Mouse (Mus musculus) right cerebral cortex, postnatal 10 days (tissue): ENCODE measurements around the gene Rsl1.
A peak's percentile ranks its signal among the peaks of the same experiment; 100 is the strongest.
"Not testable (repeated sequence)": the region's sequence is repeated elsewhere in the genome, so short reads cannot be mapped to it uniquely, and the experiment has no call there.

Experiments used
- DNase-seq, 2 experiments: peaks; one replicate each; pipeline ENCODE4 v3.0.0; 2021; ENCODE audit warnings: low spot score in 2 of 2

The Rsl1 gene

GRCm38 (mm10) chr13:67172991-67173722 is at the start of gene Rsl1:
Gene Rsl1, plus strand, starts transcription at chr13:67173182.
- peak; percentile 82 to 84 for DNase-seq

DNA sequence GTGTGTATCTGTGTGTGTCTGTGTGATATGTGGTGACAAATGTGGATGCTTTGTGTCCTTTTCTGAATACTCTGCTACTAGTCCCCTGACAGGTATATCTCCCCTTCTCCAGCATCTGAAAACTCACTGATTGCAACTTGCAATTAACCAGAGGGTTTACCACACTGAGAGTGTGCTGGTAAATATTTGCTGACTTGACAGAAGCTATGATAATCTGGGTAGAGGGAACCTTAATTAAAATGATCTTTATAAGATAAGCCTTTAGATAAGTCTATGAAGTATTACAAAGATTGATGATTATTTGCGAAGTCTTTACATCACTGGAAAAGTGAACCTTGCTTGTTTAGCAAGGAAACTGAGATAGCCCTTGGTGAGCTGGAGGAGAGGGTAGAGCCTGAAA is 48.5 kb upstream of the Rsl1 start:
- DNase-seq, result no peak

DNA sequence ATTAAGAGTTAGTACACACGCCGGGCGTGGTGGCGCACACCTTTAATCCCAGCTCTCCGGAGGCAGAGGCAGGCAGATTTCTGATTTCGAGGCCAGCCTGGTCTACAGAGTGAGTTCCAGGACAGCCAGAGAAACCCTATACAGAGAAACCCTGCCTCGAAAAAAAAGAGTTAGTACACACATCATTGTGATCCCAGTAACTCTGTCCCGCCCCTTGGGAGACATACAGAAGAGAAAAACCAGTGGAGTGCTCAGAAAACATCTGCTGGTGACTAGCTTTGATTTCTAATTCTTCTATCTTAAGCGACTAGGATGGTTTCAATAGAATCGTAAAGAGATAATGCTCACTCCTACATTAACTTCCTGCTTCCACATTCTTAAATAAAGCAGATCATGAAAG is 45.5 kb upstream of the Rsl1 start:
- not testable (repeated sequence) for DNase-seq

DNA sequence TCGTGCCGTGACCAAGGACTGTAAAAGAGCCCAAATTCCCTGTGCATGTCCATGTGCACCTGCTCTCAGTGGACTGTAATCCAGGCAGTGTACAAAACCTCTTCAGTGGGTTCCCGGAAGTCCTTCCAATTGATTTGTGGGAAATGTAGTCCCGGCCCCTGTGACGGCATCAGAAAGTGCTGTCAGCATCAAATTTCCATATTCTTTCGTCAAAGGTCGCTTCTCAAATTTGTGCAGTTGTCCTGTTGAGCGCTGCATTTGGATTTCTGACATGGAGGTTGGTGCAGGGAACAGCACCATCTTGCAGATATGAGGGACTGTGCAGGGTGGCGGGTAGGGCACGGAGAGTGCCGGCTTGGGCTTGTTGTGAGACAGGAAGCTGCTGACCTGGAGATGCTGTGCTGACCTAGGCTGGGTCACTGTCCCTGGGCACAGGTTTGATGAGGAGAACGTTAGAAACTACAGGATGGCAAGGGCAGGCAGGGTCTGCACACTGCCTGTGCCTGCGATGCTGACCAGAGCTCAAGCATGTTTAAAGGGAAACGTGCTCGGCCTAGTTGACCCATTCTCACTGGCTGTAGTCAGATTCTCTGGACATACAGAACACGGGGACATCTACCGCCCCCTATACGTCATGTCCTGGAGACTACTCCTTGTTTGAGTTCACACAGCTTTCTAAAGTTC is 44.8 kb upstream of the Rsl1 start:
- DNase-seq, result peak; percentile 91 to 94

DNA sequence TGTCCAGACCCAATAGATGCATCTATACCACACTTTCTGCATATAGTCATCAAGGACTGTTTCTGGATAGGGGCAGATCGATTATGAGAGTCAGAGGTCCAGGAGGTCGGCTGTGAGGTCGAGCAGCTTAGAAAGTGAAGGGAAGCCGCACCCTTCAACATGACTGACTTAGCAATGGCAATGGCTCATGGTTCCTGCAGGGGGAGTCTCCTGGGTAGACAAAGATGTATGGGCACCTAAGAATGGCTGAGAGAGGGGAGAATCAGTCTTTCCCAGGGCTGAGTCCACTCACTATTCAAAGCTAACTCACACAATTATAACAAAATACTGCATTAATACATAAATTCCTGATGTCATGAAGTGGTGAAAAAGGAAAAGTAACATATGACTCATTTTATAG is 6.9 kb upstream of the Rsl1 start:
- not testable (repeated sequence) for DNase-seq

- no peak for DNase-seq
These were observed 707 bp downstream of the Rsl1 start for GRCm38 (mm10) chr13:67173723-67174055.

DNA sequence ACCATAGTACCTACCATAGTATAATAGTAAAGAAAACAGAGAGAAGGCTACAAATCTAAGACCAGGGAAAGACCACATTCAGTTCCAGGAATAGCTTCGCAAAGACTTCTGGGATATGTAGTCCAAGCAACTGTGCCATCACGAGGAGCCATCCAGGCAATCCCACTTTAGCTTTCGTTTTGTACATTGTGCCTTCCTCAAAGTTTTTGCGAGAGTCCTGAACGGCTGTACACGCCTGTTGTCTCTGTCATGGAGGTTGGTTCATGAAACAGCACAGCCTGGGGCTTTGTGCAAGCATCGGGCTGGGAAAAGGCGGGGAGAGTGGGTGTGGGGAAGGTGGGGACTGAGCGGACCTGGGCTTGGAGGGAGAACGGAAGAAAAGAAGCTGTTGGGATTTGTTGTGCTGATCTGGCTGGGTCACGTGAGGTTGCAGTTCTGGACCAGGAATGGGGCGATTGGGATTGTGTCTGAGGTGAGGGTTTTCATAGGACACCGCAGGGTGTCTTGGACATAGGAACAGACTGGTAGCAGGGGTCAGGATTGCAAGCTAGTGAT is 21.4 kb downstream of the Rsl1 start, which contains the start of gene Zfp455:
TSS of gene Zfp455 (plus strand) at position 167 of the 555 bp plus-strand sequence.
- DNase-seq, result peak; percentile 48 to 62

DNA sequence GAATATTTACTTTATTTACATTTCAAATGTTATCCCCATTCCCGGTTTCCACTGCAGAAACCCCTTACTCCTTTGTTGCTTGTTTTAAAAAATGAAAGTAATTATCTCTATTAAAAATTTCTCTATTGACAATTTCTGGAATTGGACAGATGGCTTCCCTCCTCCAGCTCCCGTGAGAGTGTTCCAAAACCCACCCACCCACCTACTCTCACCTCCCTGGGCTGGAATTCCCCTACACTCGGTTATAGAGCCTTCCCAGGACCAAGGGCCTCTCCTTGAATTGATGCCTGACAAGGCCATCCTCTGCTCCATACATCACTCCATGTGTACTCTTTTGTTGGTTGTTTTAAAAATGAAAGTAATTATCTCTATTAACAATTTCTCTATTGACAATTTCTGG is 28.7 kb downstream of the Rsl1 start:
- no peak for DNase-seq

DNA sequence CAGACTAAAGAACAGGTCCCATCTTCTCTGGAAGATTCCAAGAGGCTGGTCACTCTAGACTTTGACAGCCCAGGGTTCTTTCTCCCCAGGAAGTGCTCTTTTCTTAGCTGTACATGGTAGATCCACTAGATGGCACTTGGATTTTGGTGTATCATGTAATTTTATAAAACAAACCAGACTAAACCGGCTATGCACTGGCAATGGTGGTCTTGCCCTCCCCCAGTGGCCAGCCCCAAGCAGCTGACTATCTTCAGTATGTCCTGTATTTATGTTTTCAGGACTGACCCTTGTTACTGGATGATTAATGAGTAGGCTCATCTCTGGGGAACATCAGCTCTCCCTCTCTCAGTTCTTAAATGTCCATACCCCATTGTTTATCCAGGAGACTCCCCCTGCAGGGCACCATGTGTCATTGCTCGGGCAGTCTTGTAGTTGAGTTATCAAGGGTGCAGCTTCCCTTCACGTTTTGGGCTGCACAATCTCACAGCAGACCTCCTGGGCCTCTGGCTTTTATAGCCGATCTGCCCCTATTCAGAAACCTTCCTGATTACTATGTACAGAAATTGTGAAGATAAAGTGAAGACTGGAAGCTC is 41.1 kb downstream of the Rsl1 start:
- no peak for DNase-seq
